Mouse (Mus musculus) urinary bladder, postnatal 25 days (tissue): ENCODE results near the gene Dennd1a.

Source experiments
- DNase-seq: peaks from one replicate; pipeline ENCODE4 v3.0.0; 2022; ENCODE audit warnings: low spot score

Gene Dennd1a

DNA sequence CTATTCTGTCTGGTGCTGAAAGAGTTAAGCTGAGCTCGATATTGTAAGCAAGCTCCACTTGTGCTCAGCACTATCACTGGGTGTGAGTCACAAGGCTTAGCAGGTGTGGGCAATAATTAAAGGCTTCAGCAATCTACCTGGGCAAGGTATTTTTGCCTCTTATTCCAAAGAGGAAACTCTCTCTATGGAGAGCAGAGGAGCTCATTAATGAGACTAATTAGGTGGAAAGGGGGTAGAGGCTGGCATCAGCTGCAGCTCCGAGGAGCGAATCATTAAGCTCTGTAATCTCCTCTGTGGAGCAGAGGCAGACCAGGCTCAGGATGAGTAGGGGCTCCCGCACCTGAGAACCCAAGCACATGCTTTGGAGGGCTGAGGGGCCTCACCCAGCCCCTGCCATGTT, 407.5 kb downstream of the Dennd1a start:
- DNase-seq: no peak

DNA sequence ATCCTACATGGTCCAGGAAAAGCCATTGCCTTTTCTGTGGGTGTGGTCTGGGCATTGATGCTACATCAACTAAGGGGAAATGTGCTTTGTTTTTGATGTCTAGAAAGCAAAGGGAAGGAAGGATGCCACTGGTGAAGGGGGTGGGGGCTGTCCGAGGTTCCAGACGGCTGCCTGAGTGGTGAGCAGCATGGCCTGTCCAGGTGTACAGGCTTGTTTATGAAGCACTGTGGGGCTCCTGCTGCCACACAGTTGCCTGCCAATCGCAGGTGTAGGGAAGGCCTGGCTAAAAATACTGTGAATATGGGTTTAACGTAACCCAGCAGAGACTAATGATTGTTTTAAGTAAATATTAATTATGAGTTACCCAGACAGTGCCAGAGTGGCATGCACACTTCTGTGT, 414.4 kb downstream of the Dennd1a start:
- DNase-seq: no peak

DNA sequence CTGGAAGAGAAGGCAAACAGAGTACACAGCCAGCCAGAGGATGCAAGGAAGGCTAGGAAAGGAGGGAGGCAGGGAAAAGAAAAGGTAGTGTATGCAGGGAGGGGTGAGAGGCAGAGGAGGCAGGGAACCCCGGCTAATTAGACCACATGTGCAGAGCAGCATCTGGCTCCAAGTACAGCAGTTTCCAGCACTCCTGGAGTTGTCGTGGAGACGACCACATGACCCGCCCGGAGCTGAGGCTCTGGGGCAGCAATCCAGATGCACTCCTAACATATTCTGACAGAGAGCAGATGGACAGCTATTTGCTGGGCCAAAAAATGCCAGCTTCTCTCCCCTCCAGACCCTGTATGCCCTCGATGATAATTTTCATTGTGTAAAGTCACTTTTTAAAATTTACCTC, 417.6 kb downstream of the Dennd1a start:
- no peak for DNase-seq

DNA sequence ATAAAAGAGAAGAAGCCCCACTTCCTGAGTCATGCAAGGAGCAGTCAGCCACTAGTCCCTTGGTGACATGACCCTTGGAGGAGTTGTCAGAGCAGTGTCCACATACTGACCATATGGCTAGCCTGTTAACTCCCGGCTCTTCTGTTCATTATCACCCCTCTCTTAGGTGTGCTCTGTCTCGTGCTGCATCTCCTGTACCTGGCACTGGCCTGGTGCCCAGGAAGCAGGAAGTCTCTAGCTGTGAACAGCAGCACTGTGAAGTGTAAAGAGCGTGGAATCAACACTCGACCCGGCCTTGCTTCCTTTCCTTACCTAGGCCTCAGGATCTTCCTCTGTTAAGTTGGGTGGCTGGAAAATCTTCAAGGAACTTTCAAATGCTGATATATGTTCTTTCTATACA, 419.8 kb downstream of the Dennd1a start:
- no peak for DNase-seq

DNA sequence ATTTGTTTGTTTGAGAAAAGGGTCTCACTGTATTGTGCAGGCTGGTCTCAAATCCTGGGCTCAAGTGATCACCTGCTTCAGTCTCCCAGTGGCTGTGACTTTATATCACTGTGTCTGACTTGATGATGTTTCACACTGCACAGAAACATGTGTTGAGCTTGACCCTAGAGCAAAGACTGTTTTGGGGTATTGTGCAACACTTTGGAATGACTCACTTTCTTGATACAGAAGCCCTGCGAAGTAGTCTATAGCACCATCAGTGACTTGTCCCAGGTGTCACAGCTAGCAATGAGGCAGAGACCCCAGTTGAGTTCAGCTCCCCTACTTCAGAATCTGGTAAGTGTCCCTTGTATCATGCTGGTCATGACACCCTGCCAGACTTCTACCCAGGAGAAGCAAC, 429.7 kb downstream of the Dennd1a start:
- DNase-seq: no peak

DNA sequence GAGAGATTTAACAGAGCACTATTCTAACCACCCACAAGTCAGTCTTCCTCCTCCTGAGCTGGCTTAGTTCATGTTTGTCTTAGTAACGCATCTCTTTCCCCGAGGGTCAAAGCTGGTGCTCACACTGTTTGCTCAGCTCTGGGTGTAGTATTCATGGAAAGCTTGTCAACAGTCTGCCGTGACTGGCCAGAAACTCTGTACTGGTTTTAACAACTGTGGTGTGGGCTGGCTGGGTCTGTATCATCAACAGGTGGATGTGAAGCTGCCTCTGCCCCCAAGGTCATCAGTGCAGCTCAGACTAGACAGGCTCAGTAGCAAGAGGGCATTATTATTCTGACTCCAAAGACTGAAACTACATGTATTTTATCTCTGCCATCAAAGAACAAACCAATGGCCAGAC, 430.2 kb downstream of the Dennd1a start:
- no peak for DNase-seq

DNA sequence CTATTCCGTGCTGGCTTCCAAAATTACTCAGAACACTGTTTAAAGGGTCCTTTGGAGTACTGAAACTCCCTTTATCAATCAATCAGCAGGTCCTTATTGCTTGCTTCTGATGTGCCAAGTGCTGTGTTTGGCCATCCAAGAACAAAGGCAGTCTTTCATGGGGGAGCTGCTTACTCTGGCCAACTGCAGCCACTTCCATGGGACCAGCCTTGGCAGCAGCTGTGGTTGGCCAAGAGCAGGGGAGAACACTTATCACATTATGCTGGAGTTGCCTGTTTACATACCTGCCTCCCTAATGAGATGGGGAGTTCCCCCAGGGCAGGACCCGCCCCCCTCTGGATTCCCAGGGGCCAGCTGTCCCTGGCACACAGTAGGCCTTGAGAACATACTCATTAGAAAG, 432.0 kb downstream of the Dennd1a start:
- DNase-seq: no peak

DNA sequence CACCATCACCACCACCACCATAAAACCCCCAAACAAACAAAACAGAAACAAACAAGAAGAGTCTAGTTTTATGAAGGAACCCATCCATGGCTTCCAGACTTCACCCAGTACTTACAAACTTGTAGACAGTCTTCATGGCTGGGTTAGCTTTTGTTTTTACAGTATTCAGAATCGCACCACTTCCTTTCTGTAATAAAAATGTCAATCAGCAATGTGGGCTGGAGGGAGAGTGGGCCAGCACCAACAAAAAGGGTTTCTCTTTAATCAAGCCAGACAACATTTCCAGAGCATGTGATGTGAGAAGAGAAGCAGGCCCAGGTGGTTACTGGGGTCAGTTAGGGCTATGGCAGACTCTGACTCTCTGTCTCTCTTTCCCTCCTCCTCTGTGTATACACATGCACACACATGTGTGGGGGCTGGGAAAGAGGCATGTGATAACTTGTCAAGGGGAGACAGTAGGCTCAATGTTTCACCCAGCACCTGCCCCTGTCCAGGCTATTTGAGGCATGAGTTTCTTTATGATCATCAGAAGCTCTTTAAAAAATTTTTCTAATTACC, 433.2 kb downstream of the Dennd1a start:
- DNase-seq: no peak

DNA sequence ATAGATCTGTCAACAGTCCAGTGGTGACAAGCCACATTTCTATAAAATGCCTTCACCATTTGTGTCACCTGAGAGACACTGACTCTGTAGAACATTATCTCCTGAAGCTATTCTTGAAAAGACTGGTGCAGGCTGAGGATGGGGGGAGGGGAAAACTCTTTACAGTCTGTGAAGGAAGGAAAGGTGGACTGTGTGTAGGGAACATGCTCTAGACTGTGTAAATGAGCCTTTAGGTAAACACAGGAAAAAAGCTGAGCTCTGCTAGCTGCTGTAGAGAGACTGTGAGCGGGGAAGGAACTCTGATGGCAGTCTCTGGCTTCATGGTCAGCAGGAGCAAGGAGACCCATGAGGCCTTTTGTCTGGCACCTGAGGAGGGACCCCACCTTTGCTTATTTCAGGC, 436.6 kb downstream of the Dennd1a start:
- no peak for DNase-seq

DNA sequence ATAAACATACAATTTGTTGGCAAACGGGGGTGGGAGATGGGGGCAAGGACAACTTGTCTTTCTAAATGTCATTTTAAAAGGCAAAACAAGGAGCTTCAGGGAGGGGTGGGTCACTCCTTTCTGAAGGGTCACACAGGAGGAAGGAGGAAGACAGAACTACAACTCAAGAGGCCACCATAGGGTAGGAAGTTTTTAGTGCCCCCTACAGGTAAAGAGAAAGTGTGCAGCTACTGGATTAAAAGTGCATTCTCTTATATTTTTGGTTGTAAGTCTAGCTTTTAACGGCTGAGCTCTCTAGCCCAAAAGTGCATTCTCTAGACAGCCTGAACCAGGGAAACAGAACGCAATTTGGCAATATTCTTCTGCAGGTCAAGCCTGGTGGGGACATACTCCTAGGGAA, 437.8 kb downstream of the Dennd1a start:
- DNase-seq: no peak

DNA sequence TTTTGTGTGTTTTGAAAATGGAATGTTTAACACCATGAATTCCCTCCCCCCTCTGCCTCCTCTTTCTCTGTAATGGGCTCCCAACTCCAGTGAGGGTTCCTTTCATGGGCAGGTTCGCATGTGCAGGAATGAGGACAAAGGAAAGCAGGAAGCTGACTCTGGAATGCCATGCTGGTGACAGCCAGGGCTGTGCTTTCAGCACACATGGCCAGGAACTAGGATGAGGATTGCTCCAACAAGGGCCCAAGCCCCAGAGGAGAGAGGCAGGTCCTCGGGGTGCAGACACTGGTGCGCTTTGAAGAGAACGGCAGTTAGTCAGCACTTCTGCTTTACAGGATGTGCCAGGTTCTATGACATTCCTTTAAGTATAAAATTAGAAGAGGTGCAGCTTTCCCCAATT, 444.5 kb downstream of the Dennd1a start:
- no peak for DNase-seq

DNA sequence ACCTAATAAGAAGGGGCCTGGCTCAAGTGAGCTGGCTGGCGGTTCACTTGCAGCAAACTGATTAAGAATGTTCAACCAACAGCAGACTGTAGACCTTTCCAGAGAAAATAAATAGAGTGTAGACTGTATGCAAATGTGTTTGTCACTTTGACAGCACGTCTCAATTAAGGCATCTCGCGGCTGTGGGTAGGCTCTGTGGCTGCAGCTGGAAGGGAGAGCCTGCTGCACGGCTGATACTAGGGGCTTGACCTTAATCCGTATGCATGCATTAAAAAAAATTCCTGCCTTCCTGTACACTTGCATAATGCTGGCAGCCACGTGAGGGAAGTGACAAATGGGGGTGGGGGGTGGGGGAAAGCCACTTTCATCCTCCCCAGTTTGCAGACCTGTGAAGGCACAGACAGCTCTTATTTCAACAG, 445.0 kb downstream of the Dennd1a start:
- no peak for DNase-seq

DNA sequence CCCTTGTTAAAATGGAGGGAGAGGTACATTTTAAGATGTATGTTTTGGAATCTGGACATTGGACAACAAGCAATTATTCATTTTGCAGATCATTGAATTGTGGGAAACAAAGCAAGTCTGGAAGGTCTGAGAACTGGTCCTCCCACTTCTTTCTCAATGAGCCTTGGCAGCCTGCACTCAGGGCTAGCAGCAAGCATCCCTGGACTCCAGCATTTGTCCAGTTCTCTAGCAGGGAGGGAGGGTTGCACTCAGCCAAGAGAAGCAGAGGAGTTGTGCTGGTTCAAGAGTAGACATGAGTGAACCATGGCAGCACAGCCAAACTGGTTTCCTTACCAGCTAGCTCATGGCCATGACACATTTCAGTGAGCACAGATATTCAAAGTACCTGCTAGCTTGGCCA, 447.3 kb downstream of the Dennd1a start:
- no peak for DNase-seq

DNA sequence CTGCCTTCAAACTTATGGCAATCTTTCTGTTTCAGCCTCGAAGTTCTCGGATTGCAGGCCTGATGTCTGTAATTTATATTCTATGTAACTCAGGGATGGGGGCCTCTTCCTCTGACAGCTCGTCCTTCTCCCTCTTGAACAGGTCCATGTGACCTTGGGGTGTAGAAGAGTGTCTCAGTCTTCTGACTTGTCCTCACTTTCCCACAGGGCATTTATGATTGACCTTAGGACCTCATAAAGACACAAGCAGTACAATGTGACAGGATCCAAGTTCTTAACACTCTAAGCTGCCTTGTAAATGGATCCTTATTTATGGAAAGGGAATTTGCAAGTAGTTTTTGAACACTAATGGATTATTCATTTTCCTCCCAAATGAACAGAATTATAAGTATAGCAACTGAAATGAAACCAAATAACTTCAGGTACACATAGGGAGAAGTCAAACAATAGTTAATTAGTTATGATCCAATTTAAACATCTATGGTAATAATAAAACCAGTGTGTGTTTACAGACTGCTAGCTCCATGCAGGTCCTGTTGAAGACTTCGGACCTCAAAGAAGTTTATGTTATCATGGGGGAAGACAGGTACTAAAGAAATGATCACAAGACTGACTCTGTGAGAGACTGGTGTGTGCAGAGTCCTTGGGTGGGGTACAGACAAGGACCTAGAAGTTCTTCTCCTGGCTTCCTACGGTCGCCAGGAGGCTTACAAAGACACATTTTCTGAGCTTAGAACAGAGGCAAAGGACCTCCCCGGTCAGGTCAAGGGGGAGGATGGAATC, 448.8 kb downstream of the Dennd1a start:
- no peak for DNase-seq

DNA sequence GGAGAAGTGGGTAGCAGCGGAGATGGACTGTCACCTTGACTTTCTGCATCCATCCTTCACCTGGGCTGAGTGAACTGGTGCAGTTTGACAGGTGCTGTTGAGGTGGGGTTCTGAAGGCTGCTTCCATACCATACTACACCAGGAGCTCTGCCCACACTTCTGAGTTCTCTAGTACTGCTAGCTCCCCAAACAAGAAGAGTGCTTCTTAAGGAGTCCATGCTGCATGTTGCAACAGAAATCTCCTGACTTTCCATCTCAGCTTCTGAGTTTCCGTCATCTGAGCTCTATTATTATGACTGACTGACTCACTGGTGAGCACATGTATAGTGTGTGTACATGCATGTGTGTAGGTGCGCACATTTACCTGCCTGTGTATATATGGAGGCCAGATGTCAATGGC, 449.6 kb downstream of the Dennd1a start:
- DNase-seq: no peak

DNA sequence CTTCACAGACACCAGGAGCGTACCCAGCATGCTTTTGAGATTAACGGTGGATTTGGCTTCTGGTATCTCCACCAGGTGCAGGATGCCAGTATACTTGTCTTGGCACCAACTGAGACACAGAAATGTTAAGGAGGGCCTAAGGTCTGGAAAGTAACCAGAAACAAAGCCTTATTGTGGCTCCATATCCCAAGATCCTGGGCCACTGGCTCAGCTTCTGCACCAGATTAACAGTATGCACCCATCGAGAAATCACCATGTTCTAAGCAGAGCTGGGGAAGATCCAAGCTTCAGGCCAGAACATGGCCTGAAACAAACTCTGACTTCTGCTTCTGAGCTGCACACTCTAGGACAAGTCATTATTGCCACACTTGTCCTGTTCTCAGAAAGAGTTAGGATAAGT, 450.3 kb downstream of the Dennd1a start:
- no peak for DNase-seq

DNA sequence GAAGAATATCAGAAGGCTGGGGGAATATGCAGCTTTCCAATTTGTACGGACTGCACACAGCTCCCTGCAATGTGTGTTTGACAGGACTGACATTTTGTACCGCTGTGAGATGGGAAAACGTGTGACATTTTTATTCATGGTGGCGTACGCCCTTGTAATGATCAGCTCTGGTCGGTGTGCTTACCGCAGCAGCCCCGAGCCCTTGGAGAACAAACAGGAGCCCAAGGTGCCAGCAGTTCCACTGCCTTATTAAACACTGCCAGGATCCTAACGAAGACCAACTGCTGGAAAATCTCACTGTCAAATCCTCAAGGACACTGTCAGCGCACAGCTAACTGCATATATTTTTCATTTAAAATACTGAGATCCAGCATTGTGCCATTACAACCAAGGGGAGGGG, 454.9 kb downstream of the Dennd1a start:
- DNase-seq: no peak

DNA sequence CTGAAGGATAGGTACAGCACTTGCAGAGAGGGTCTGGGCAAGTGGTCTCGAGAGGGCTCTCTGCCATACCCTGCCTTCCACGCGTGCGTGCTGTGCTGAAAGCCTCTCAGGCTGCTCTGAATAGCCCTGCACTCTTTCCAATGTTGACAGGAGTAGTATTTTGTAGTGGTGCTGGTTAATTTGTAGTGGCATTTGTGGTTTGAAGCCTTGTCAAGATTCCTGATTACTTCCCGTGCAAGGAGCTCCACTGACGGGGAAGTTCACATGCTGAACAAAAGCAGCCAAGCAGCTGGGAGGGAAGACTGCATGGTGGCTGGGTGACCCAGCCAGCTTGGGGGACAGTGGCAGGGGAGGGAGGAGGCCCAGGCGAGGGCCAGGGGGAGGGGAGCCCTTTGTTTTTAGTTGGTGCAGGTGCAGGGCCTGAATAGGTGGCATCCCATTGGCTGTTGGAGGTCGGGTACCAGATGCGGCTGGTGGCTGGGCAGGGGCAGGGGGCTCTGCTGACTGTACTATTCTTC, 457.4 kb downstream of the Dennd1a start:
- no peak for DNase-seq

DNA sequence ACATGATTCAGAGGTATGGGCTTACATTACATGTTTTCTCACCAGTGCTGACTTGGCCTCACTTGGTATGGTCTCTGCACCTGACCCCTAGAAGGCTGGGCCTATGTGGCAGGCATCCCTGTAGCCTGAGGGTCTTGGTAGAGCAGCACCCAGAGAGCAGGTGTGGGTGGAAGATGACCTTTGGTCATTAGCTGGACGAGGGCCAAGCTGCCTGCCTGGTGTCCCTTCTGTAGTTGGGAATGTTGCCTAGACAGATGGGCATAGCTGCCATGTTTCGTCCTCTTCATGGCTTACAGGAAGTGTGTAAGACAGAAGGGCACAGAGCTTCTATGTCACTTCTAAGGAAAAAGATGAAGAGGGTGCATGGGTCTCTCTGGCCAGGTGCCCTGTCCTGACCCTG, 463.4 kb downstream of the Dennd1a start:
- DNase-seq: no peak

DNA sequence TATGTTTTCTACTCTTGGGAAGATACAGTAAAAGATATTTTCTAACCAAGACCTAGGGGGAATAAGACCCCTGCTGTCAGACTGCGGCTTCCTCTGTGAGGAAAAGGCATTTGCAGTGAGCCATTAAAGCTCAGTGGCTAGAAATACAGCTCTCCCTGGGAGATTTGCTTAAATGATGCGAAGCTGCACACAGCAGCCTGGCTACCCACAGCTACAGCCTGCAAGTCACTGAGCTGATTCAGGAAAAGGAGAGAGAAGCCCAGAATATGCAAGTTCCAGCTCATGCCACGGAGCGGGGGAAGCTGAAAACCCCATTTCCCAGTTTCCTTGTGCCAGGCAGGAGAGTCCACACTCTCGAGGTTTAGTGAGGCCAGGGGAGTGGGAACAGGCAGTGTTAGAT, 465.1 kb downstream of the Dennd1a start:
- no peak for DNase-seq

DNA sequence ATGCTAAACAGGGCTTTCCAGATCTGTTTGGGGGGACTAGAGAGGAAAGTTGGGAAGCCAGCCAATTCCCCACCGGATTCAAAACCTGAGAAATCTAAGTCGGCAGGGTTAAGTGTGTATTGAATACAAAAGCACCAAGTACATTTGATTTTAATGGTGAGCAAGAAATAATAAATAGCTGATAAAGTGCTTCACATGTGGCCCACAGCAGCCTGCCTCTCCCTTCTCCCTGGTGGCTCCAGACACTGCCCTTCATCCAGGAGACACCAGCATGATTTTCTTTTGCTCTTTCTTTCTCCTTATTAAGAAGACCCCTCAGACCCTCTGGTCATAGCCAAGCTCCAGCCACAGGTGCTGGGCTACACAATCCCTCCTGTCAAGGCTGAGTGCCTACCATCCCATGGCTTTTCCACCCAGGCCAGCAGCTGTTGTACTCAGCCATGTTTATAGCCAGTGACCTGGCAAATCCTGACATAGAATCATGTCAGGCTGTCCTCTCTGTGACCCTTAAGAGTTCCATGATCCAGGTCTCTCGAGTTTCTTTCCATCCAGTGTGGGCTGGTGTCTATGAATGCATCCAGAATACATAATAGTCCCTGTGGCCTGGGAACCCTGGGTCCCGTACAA, 467.6 kb downstream of the Dennd1a start:
- DNase-seq: no peak

DNA sequence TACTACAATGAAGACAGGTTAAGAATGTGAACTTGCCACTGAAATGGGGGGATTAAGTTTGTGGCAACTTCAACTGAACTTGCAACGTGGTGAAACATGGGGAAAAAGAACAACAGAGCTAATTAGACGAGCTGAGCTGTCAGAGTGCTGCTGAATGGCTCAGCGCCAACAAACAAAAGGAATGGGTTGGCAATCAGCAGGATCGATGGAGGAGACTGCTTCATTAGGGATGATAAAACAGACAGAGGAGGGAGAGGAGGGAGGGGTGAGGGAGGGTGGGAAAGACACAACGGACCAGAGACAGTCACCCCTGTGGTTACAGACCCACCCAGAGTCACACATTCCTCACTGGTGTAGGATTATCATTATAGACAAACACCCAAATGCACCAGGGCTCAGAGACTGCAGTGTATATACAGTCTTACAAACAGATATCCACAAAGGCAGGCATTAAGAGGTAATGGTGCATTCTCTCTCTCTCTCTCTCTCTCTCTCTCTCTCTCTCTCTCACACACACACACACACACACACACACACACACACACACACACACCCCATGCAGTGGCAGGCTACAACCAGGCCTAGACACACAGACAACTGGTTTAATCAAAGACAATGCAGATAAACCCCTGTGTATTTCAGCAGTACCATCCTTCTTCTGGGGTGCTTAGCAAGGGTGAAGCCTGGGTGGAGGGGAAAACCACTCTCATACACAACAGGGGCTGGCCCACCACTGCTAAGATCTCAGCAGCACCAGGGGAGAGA, 468.2 kb downstream of the Dennd1a start:
- no peak for DNase-seq

DNA sequence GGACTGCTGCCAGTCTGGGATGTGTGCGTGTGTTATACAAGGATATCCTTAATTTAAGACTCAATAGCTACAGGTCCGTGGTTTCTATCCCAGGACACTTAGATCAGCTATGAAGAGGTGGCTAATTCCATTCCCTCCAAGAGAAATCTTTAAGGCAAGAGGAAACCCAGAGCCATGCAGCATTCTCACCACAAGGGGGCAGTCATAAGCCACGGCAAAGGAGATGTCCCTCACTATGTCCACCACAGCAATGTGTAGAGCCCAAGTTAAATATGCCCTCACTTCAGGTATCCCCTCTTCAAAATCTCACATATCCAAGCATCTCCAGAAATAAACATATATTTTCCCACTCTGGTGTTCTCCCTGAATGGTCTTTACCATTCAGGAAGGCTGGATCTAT, 471.5 kb downstream of the Dennd1a start:
- DNase-seq: peak; percentile 69
